Mouse (Mus musculus) stomach, postnatal 0 days (tissue): ENCODE data around the gene Hand1.

Experiments
- CTCF ChIP-seq: IDR thresholded peaks from 2 replicates; pipeline ENCODE4 v1.5.1; 2016; ENCODE audit warnings: antibody characterized with exemption, low read depth, mild to moderate bottlenecking, moderate library complexity
- EP300 ChIP-seq: optimal IDR thresholded peaks from 2 replicates; pipeline ENCODE3; 2016; ENCODE audit warnings: antibody characterized with exemption

DNA sequence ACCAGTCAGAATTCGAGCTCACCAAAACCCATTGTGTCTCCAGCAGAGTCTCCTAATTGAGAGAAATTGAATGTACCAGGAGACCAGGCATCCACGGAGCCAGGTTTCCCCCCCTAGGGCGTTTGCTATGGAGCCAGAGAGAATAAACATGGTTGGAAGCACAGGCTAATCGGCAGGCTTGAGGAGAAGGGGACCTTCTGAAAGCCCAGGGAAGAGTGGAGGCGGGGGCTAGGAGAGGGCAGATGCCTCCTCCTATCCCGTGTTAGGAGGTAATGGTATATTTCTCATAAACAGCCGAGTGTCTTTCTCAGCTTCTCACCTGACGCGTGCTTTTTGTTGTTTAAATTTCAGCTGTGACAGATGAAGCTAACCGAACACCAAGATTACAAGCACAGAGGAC lies 8.4 kb upstream of the Hand1 start:
- TF ChIP-seq EP300 (no peak), CTCF (no peak)
